Mouse (Mus musculus): ENCODE data around the gene Phf21a.
"Not testable (repeated sequence)": the region's sequence is repeated elsewhere in the genome, so short reads cannot be mapped to it uniquely, and the experiment has no call there.

Phf21a gene

DNA sequence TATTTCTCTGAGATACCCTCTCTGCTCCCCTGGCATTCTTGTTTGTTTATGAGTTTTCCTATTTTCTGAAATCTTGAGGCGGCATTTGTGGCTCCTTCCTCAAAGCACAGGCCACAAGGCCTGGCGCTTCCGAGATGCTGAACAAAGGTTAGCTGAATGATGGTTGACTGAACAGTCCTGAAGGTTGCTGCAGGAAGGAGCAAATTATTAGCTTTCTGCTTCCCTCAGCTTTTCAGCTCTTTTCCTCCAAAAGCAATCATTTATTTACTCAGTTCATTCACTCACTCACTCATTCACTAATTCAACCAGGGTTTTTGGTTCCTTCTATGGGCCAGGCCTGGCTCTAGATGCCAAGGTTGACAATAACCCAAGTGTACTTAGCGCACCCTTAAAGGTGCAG is 10.7 kb upstream of the Phf21a start:
- DNase-seq (ENCODE audit: low spot score in 2 of 2): no peak

DNA sequence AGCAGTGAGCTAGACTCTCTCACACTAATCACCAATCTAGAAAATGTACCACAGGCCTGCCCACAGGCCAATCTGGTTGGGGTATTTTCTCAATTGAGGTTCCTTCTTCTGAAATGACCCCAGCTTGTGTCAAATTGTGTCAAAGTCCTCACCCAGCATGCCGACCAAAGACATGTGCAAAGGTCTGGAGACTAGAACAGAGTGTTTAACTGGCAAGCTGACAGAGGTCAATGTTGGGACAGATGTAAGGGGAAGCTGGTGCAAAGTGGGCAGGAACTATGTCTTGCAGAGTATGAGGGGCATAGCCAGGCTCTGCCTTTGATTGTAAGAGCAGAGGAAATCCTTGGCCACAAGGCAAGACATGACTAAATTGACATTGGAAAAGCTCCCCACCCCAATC is 7.2 kb upstream of the Phf21a start:
- no peak for DNase-seq (ENCODE audit: low spot score in 2 of 2)

DNA sequence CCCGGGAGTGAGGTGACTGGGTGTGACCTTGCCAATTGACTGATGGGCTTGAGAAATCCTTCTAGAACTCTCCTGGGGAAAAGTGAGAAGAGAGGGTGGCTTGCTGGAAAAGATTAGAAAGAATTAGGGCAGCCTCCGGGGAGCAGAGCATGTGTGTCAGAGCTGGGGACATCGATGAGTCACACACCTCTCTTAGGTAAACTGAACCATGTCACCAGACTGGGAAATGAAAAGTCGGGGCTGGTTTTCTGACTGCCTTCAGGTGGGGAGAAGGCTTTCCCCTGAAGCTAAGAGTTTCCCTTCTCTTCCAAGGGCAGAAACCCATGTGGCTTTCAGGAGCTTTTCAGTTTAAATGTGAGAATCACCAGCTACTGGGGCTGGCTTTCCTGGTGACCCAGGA is 5.9 kb upstream of the Phf21a start:
- no peak for DNase-seq (ENCODE audit: low spot score in 2 of 2)

DNA sequence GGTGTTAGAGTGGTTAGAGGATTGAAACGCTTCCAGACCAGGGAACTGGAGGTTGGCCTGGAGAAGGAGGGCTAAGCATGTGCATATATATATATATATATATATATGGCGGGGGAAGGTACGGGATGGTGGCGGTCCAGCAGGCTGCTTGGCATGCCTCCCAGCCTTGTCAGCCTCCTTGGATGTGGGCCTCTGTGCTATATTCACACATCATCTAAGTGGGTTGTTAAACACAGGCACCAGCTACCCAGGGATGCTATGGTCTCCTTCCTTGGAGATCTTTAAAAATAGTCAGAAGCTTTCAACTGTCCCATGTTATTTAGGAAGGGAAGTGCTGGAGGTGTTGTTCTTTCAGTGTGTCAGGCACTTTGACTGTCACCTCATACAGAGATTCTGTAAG is 3.1 kb upstream of the Phf21a start:
- DNase-seq (ENCODE audit: low spot score in 2 of 2): no peak

DNA sequence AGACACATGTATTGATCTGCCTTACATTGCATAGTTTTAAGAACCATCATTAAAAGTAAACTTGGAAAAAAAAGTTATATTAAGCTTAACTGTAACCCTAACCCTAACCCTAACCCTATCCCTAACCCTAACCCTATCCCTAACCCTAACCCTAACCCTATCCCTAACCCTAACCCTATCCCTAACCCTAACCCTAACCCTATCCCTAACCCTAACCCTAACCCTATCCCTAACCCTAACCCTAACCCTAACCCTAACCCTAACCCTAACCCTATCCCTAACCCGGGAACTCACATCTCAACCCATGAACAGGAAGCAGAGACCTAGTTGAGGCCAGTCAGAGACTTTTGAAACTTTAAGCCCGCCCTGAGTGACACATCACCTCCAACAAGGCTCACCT is 586 bp downstream of the Phf21a start:
- not testable (repeated sequence) for DNase-seq (ENCODE audit: low spot score in 2 of 2)

DNA sequence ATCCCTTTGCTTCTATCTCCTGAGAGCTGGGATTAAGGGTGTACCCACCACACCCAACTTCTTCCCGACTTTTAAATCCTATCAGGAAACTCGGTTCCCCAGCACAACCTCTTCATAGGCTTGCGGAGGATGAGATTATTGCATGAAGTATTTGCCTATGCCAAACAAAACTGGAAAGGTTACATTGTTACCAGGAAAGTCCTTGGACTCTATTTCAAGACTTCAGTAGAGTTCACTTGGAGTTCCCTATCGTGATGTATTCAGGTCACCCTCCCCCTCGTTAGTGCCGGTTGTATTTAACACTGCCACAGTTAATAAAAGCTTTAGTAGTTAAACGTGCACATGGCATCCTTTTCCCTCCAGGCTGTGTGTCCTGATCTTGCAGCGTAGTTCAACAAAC is 1.2 kb downstream of the Phf21a start:
- no peak for DNase-seq (ENCODE audit: low spot score in 2 of 2)

DNA sequence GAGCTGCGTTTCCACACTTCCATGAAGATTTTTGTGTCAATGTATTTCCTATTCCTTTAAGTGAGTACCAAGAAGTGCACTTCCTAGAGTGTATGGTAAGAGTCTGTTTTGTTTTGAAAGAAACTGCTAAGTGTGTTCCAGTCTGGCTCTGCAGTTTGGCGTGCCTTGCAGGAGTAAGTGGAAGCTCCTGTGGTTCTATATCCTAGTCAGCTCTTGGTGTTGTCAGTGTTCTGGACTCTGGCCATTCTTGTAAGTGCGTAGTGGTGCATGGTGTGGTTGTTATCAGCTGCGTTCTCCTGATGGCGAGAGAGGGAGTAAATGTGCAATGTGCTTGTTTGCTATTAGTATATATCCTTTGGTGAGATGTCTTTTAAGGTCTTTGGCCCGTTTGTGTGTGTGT is 7.9 kb downstream of the Phf21a start:
- no peak for DNase-seq (ENCODE audit: low spot score in 2 of 2)

DNA sequence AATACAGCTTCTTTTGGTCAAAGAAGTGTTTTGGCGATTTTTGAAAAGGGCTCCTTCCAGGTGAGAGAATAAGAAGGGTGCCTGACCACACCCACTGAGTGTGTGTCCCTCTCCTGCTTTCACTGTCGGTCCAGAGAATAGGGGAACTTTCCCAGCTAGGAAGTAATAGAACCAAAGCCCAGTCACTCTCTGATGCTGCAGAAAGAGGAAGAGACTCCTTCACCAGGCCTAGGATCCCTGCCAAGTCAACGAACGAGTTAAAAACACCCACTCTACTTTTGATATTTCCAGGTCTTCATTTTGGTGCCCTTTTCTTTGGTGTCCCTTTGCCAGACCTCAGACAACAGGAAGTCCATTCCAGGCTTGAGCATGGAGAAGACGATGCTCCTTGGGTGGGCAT is 31.6 kb downstream of the Phf21a start:
- no peak for DNase-seq (ENCODE audit: low spot score in 2 of 2)

DNA sequence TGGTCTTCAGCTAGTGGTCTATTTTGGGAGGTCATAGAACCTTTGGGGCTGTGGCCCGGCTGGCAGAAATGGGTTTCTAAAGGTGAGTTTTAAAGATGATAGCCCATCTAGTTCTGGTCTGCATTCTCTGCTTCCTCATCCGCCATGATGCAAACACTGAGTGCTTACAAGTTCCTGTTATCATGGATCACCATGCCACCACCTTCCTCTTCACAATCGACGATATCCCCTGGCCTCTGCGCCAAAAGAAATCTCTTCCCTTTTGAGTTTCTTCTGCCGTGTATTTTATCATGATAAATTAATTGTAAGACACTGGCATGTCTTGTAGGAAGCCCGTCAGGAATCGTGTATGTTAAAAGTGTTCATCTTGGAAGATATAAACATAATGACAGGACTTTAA is 32.4 kb downstream of the Phf21a start:
- no peak for DNase-seq (ENCODE audit: low spot score in 2 of 2)

DNA sequence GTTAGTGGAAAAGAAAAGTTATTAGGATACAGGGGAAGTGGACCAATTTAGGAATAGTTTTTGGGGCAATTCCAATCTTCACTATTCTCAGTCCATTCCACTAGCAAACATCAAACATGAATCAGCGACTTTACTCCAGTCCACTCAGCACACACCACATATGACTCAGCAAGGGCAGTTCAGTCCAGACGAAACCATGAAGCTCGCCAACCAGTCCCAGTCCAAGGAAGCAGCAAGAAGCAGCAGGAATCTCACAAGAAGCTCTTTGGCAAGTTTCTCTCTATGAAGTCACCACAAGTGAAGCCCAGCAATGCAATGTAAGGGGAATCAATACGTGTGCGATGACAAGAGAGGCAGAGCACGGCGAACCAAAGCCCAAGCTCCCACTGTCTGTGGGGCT is 37.2 kb downstream of the Phf21a start:
- no peak for DNase-seq (ENCODE audit: low spot score in 2 of 2)

DNA sequence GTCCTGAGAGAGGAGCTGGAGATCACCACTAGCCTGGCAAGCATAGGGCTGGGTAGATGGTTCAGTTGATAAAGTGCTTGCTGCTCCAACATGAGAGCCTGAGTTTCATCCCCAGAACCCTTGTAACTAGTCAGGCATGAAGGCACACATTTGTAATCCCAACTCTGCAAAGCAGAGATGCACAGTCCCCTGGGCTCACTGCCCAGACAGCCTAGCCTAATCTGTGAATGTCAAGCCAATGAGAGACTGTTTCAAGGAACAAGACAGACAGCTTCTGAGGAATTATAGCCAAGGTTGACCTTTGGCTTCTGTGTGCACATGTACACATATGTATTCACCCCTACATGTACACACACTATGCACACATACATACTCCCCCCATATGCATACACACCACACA is 45.8 kb downstream of the Phf21a start:
- no peak for DNase-seq (ENCODE audit: low spot score in 2 of 2)

DNA sequence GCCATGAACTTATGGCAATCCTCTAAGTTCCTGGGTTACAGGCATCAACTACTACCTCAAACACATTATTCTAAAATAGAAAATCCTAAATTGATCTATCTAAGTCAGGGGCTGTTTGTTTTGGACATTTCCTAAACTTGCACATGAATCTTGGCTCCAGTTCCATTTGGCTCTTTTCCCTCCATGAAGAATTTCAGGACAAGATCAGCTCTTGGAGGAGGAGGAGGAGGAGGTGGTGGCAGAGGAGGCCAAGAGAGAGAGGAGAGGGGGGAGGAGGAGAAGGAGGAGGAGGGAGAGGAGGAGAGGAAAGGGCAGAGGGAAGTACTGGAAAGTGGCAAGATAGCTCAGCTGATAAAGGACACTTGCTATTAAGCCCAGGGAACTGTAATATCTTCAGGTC is 46.4 kb downstream of the Phf21a start:
- no peak for DNase-seq (ENCODE audit: low spot score in 2 of 2)

DNA sequence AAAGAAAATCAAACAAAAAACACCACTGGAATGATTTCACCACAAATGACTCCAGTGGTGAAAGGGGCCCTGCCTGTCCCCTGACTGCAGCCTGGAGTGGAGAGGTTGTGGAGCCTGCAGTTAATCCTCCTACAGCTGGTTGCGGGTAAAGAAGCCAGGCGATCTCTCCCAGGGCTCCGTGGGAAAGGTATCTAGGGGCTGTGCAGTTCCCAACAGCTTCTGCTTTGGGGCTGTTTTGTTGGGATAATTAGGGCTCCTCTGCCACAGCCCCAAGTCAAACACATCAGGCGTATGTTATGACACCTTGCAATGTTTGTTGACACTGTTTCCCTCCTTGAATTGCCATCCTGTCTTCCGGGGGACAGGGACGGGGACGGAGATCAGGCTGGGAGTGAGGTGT is 47.5 kb downstream of the Phf21a start:
- no peak for DNase-seq (ENCODE audit: low spot score in 2 of 2)

DNA sequence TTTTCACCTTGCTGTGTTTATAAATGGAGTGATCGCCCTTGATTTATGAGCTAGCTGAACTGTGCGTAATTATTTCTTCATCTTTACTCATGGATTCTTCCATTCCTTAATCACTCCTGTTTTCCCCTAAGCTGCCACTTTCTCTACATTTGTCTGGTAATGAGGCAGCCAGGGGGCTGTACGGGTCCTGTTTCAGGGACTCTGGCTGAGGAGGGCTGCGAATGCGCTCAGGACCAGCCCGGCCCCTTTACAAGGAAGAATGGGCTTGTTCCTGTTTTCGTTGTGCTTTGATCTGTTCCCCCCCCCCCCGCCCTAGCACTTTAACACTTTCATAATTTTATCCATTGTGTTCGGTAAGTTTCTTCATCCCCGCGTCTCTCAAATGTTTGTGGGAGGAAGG is 48.2 kb downstream of the Phf21a start:
- DNase-seq (ENCODE audit: low spot score in 2 of 2): no peak

DNA sequence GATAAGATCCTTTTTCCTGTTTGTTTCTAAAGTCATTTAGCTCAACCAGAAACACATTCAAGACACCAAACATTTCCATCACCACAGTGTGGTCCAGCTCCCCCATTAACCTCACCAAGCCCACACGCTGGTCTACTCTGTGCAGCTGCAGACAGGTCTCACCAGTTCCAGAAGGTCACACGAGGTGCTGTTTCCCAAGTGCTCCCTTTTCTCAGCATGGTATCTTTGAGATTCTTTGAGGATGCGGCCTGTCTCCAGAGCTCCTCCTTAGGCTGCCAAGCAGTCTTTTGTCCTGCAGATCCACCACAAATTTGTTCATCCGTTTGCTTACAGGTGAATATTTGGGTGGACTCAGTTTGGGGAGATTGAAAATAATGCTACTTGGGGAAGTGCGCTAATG is 51.0 kb downstream of the Phf21a start:
- no peak for DNase-seq (ENCODE audit: low spot score in 2 of 2)

DNA sequence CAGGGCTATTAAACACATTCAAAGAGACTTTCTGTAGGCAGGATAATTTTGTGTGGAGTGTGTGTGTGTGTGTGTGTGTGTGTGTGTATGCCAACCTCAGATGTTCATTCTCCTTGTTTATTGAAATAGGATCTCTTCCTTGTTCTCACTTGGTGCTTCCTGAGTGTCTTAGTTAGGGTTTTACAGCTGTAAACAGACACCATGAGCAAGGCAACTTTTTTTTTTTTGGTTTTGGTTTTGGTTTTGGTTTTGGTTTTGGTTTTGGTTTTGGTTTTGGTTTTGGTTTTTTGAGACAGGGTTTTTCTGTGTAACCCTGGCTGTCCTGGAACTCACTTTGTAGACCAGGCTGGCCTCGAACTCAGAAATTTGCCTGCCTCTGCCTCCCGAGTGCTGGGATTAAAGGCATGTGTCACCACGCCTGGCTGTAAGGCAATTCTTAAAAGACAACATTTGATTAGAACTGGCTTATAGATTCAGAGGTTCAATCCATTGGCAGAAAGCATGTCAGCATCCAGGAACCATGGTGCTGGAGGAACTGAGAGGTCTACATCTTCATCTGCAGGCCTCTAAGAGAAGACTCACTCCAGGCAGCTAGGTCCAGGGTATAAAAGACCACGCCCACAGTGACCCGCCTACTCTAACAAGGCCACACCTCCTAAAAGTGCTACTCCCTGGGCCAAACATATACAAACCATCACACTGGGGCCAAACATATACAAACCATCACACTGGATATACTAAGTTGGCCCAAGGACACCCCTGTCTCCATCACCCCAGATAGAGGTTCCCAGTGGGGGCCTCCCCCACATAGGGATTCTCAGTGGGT is 55.2 kb downstream of the Phf21a start:
- not testable (repeated sequence) for DNase-seq (ENCODE audit: low spot score in 2 of 2)

DNA sequence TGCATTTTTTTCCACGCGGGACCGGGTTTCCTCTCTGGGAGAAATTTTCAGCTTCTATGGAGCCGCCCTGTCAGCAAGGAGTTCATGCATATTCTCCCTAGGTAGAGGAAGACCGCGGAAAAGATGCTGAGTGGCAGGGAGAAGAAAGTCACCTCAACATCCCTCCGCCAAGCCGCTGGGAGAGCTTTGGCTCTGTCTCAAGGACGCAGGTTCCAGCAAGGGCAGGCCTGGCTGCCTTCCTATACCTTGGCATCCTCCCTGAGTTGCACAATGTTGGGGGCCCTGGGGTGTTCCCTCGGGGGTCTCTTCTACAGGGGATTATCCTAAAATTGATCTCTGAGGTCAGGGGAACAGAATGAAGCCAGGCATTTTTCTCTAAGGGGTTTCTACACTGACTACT is 71.4 kb downstream of the Phf21a start:
- DNase-seq (ENCODE audit: low spot score in 2 of 2): no peak

DNA sequence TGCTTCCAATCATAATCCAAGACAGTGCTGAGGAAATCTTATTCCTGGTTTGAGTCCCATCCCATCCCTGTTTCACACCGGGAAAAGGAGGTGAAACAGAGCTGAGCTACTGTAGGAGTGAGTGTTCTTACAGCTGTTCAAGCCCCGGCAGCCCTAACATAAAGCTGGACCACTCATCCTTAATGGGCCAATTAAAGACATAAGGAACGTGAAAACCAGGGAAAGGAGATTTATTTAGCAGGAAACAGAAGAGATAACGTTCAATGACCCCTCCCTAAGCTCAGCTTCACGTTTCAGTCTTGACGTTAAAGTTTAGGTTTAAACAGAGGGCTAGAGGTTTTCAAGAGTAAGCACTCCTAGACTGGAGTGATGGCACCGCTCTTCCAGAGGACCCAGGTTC is 74.0 kb downstream of the Phf21a start:
- no peak for DNase-seq (ENCODE audit: low spot score in 2 of 2)

DNA sequence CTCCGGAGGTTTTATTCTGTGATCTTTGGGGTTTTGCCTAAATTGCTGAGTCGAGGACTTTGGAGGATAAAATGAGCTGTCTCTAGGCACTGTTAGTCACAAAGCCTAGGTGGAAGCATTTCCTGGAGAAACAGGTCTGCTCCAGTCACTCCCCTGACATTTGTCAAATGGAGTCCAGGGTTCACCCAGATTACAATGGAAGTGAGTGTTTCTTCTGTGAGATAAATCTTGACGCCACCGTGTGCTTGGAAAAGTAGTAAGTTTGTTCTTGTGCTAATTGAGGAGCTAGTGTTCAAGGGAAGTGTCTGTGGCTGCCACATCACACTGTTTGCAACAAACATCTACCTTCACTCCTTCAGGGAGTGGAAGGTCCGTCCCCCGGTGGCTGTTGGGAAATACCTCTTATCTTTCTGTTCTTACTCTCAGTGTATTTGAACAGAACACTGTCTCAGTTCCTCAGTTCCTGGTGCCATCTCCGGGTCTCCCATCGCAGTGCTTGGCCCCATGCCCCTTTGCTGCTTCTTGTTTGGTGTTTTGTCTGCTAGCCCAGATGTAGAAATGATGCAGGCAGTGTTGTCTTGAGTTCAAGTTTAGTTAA is 78.2 kb downstream of the Phf21a start:
- no peak for DNase-seq (ENCODE audit: low spot score in 2 of 2)

DNA sequence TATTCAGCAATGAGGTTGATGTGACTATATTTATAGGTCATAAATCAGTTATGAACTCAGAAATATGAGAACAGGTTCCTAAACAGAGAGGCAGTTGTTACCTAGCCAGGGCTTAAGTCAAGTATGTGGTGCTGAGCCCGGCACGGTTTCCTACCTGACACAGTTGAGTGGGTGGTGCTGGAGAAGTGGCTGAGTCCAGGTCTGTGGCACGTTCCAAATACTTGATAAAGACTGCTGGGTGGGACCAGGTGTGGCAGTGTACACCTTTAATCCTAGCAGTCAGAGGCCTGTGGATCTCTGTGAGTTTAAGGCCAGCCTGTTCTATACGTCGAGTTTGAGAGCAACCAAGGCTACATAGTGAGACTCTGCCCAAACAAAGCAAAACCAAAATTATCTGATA is 79.4 kb downstream of the Phf21a start:
- DNase-seq (ENCODE audit: low spot score in 2 of 2): no peak

DNA sequence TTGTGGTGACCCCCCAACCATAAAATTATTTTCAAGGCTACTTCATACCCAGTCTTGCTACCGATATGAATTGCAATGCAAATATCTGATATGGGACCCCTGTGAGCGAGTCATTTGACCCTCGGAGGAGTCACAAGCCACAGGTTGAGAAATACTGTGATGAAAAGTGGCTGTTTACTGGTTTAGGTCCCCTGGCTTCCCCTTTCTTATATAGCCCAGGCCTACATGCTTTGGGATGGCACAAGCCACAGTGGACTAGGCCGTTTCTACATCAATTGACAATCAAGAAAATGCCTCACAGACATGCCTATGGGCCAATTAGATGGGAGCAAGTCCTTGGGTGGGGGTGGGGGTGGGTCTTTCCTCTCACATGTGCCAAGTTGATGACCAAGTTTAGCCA is 80.3 kb downstream of the Phf21a start:
- no peak for DNase-seq (ENCODE audit: low spot score in 2 of 2)

DNA sequence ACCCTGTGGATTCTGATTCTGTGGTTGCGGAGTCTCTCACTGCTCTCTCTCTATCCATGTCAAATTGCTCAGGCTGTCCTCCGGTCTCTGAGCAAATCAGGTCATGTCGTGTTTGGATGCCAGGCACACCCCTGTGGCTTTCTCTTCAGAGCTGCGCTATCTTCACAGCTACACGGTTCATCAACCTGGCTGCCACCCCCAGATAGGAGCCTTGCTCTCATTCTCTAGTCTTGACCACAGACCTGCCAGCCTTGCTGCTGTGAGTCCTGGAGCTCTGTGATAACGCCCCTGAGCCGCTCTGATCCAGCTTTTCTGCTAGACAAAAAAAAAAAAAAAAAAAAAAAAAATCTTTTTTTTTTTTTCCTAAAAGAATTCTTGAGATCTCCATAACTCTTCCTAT is 81.3 kb downstream of the Phf21a start:
- no peak for DNase-seq (ENCODE audit: low spot score in 2 of 2)

DNA sequence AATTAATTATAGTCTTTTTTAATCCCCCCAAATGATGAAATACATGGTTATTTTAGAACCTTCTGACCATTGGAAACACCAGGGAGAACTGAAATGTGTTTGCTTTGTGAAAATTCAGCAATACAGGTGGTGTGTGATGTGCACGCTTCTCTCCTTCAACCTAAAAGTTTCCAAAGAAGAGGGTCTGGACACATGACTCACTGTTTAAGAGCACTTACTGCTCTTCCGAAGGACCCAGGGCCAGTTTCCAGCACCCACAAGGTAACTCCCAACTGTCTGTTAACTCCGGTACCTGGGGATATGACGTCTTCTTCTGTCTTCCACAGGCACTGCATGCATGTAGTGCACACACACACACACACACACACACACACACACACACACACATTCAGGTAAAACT is 82.1 kb downstream of the Phf21a start:
- DNase-seq (ENCODE audit: low spot score in 2 of 2): no peak

DNA sequence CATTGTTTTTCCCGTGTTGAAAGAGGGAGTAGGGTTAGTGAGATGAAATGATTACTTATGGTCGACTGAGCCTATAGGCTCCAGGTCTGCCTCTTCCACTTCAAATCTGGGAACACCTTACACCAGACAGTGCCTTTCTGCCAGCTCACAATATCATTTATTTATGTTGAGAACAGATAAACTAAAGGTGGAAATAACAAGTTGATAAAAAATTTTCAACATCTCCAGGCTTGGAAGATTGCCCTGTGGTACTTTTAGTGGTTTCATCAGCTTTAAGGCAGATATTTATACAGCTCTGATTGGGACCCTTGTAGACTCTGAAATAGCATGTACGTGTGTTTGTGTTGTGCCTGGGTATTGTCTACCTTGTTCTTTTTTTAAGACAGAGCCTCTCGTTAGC is 83.4 kb downstream of the Phf21a start:
- DNase-seq (ENCODE audit: low spot score in 2 of 2): no peak

Measured in spleen, postnatal 14 days (tissue).